Mouse (Mus musculus) right cerebral cortex, postnatal 4 days (tissue): ENCODE data around the gene Fam117b.

Experiments
- DNase-seq: peaks from one replicate; pipeline ENCODE4 v3.0.0-alpha.2; 2022

The Fam117b gene

DNA sequence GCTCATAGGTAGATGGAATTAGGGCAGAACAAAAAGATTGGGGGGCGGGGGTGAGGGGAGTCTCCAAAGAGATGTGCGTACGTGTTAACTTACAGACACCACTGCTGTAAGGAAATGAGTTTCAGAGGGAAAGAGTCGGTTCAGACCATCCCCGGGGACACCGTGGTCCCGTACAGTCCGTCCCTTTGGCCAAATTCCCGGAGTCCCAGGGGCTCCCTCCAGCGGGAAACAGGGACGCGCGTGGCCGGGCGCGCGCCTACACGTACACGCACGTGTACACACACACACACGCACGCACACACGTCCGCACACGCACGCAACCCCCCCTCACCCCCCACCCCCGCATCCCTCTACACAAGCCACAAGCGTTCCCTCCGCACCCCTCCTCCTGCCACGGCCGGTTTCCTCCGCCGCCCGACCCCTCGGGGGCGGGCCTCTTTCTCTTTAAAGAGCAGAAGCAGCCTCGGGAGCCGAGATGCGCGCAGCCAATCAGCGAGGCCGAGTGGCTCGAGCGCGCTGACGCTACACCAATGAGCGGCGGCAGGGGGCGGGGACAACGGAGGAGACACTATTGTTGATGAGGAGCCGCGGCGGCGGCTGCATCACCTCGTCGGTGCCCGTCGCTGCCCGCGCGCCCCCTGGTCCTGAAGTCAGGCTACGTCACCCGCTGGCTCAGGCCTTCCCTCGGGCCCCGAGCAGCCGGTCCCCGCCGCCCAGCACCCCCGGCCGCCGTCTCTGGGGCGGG lies at the start of gene Fam117b:
Fam117b (plus strand) TSS at position 594 of the 745 bp plus-strand sequence.
- peak; percentile 99 for DNase-seq

DNA sequence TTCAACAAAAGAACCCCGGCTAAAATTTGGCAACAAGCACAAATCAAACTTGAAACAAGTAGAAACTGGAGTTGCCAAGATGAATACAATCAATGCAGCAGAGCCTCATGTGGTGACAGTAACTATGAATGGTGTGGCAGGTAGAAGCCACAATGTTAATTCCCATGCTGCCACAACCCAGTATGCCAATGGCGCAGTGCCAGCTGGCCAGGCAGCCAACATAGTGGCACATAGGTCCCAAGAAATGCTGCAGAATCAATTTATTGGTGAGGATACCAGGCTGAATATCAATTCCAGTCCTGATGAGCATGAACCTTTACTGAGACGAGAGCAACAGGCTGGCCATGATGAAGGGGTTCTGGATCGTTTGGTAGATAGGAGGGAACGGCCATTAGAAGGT lies 44.8 kb upstream of the Fam117b start:
- peak; percentile 15 for DNase-seq

DNA sequence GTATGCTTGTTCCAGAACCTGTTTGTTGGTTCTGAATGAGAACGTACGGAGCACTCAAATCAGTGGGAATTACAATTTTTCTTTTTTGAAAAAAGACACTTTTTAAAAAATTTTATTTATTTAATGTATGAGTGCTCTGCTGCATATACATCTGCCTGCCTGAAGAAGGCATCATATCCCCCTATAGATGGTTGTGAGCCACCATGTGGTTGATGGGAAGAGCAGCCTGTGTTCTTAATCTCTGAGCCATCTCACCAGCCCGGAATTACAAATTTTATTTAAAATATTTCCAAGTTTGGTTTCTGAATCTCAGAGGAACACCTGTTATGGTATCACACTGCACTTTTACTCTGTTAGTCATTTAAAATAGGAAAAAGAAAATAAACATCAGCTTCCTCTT lies 38.8 kb upstream of the Fam117b start:
- no peak for DNase-seq

- no peak for DNase-seq
Measured at GRCm38 (mm10) chr1:59878098-59878497, 34.7 kb upstream of the Fam117b start.

- DNase-seq: peak; percentile 89
Measured at GRCm38 (mm10) chr1:59883349-59884134, 29.3 kb upstream of the Fam117b start.

GRCm38 (mm10) chr1:59886899-59887298 lies 25.9 kb upstream of the Fam117b start:
- DNase-seq: no peak

DNA sequence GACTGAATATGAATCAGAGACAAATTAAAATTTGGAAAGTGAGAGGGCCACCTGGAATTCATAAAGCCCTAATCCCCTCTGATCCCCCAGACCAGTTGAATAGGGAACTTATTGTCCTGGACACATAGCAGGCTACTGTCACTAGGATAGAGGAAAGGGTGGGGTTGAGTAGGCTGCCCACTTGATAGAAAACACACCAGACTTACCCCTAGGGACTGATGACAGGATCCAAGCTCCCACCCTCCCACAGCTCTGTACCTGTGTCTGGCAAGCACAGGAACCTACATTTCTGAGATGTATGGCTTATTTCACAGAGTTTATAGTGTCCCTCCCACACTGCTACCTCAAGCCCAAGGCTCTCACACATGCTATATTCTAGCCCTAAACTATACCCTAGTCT lies 24.8 kb upstream of the Fam117b start:
- DNase-seq: no peak

GRCm38 (mm10) chr1:59891185-59891584 lies 21.6 kb upstream of the Fam117b start:
- DNase-seq: no peak

DNA sequence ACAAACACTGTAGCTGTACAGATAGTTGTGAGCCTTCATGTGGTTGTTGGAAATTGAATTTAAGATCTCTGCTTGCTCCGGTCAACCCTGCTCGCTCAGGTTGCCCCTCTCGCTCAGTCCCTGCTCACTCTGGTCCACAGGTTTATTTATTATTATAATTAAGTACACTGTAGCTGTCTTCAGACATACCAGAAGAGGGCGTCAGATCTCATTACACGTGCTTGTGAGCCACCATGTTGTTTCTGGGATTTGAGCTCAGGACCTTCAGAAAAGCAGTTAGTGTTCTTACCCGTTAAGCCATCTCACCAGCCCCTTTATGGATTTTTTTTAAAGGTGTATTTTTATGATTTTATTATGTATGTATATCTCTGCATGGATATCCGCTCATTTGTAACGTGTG lies 20.0 kb upstream of the Fam117b start:
- no peak for DNase-seq

DNA sequence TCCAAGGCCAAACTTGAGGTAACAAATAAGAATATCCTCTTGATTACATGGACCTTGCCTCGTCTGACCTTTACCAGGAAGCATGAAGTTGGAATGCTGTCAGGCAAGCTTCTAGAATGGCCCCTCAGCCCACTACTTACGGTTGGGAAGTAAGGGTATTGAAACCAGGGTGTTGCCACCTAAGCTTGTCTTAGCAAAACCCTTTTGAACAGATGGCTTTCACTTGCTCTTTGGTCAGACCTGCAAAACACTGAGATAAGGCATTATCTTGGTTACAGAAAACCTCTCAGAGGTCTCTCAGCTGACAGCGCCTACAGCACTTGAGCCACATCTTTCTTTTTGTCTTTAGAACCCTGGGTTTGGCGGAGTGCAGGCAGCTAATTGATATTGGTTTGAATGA lies 18.8 kb upstream of the Fam117b start:
- DNase-seq: no peak

- peak; percentile 10 for DNase-seq
Measured at GRCm38 (mm10) chr1:59895456-59895855, 17.4 kb upstream of the Fam117b start.

DNA sequence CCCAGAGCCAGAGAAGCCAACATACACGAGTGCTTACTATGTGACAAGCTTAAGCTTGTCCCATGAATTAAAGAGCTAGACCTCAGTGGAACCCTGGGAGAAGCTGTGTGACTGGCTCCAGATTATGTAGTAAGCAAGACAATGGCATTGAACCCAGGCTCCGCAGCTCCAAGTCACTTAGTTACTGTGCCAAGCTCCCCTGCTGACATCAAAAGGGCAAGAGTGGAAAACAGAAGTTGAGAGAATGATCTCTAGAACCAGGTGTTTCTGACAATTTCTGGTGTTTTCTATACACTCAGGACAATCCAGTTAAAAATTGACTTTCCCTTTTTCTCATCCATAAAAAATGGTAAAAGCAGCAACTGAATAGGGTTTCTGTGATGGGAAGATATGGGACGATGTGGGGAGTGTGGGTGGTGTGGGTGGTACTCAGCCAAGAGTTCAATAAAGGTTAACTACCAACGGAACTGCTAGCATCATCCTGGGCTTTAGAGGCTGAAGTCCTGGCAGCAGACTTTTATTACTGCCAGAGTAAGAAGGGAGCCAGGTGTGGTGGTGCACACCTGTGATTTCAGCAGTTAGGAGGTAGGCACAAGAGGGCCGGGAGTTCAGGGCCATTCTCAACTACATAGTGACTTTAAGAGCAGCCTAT lies 15.5 kb upstream of the Fam117b start:
- DNase-seq: no peak

DNA sequence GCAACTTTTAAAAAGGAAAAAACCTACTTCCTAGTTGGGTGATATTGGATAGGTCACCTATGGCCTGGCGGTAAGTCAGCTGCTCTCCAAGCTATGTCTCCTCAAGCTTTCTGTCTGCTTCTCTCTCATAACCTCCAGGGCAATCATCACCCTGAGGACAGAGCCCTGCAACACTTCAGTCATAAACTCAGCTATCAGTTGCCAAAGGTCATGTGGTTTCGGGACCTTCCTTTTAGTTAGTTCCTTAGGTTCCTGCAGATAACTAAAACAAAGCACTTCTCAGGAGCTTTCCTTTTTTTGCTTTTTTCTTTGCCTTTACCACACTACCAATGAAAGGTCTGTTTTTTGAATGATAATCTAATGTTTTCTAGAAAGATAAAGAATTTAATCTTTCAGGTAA lies 13.1 kb upstream of the Fam117b start:
- DNase-seq: no peak

DNA sequence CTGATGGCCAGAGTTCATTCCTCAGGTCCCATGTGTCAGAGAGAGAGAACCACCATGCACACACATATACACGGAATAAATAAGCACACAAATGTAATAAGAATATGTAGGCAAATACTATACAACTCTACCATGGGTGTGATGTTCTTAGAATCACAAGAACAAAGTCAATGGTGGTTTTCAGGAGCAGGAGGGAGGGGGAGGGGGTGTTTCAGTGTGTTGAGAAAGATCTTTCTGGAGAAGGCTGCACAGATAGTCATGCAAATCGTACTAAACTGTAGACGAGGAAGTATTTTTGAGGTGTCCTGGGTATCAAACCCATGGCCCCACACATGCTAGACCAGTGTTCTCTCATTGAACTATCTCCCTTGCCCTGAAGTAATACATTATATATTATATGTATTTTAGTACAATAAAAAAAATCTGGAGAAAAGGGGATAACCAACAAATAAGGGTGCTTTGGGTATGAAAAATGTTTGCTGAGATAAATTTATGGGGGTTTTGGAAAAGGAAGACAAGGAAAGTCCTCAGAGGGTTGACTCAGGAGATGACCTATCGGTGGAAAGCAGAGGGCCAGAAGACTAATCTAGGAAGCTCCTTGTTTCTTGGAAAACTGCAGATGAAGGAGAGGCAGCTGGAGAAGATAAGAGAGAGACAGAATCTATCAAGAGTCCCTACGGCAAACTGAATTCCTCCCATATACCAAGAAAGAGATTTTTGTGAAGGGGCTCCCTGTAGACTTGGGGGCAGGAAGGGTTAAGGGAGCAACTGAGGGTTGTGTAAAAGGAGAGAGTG lies 11.5 kb upstream of the Fam117b start:
- no peak for DNase-seq

GRCm38 (mm10) chr1:59902634-59903033 lies 10.2 kb upstream of the Fam117b start:
- DNase-seq: no peak

GRCm38 (mm10) chr1:59904630-59905295 lies 8.0 kb upstream of the Fam117b start:
- no peak for DNase-seq

DNA sequence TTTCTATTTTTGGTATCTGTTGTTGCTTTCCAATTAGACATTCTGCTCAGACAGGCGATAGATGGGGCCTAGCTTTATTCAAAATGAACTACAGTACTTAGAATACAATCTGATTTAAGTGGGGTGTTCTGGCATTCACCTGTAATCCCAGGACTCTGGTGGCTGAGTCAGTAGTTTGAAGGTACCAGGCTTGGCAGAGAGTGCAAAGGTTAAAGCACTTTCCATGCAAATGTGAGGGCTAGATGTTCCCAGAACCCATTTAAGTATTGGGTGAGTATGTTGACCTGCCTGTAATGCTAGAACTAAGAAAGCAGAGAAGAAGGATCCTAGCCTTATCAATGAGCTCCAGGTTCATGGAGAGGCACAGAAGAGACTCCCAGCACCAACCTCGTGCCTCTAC lies 6.9 kb upstream of the Fam117b start:
- no peak for DNase-seq

DNA sequence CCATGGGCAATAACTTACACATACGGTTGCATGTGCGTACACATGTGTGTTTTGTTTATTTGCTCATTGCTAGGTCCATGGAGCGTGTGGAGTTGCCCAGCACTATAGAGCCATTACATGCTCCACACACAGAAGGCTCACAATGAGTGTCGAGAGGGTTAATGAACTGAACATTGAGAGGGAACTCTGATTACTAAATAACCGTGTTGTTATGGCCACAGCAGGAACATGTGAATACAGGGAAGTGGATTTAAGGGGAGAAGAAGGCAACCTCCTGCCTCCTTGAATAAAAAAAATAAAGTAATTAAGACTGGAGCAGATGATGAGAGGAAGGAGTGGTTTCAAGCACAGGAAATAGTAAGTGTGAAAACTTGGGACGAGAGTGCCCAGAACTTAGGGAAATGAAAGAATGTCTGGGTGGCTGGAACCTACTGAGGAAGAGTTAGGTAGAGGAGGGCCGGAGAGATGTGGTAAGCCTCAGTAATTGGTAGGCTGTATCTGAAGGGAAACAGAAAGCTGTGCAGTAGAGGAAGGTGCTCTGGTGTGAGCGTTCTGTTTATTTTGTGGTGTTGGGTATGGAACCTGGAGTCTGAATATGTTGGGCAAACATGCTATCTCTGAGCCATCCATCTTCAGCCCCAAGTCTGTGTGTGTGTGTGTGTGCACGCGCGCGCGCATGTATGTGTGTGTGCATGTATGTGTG lies 5.8 kb upstream of the Fam117b start:
- DNase-seq: no peak

GRCm38 (mm10) chr1:59907700-59908099 lies 5.1 kb upstream of the Fam117b start:
- DNase-seq: no peak

- DNase-seq: no peak
Measured at GRCm38 (mm10) chr1:59910941-59911340, 1.9 kb upstream of the Fam117b start.

DNA sequence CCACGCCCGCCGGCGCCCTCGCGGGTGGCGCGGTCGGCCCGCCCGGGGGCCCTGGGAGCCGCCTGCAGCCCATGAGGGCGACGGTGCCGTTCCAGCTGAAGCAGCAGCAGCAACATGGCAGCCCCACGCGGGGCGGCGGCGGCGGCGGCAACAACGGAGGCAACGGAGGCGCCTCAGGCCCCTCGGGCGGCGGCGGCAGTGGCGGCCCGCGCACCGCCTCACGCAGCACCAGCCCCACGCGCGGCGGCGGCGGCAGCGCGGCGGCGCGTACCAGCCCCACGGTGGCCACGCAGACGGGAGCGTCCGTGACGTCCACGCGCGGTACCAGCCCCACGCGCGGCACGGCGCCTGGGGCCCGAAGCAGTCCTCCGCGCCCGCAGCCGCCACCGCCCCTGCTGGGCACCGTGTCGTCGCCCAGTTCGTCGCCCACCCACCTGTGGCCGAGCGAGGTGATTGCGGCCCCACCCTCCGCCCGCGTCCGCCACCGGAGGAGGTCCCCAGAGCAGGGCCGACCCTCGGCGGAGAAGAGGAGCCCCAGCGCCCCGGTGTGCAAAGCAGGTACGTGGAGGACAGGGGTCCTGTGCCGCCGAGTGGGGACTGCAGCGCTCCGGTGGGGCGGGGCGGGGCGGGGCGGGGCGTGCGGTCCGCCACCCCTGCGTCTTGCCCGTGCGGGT lies 526 bp downstream of the Fam117b start:
- peak; percentile 53 for DNase-seq
